Mouse (Mus musculus) testis, postnatal 10 days (tissue): ENCODE results near the gene Prkrip1.
"Not testable (repeated sequence)": the region's sequence is repeated elsewhere in the genome, so short reads cannot be mapped to it uniquely, and the experiment has no call there.

Source experiments
- DNase-seq: peaks from one replicate; pipeline ENCODE4 v3.0.0; 2021; ENCODE audit warnings: low spot score

Gene Prkrip1

DNA sequence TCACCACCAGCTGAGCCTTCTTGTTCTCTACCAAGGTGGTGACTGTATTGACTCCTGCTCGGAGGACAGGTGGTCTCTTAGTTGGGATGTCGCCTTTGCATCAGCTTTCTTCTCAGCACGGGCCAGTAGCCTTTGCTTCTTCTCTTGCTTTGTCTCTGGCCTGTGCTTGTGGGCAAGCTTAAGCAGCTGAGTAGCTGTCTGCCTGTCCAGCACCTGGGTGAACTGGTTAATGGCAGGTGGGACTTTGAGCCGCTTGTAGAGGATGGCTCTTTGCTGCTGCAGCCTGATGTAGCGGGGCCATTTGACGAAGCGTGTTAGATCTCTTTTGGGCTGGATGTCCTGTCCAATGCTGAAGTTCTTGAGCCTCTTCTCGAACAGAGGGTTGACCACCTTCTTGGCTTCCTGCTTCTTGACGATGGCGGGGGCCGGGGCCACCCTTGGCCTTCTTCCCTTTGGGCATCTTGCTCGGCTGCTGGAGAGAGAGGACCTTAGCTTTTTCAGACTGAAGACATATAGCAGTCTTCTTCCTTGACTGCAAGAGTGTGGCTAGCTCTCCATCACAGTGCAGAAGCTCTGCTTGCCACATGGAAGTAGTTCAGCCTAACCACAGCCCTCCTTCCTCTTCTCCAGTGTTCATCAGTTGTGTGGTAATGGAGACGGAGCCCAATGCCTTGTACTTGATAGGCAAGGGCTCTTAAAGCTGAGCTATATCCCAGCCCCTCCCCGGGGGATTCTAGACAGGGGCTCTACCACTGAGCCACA, 12.8 kb upstream of the Prkrip1 start:
- not testable (repeated sequence) for DNase-seq

- DNase-seq: no peak
Measured at GRCm38 (mm10) chr5:136210549-136210948, 11.8 kb upstream of the Prkrip1 start.

DNA sequence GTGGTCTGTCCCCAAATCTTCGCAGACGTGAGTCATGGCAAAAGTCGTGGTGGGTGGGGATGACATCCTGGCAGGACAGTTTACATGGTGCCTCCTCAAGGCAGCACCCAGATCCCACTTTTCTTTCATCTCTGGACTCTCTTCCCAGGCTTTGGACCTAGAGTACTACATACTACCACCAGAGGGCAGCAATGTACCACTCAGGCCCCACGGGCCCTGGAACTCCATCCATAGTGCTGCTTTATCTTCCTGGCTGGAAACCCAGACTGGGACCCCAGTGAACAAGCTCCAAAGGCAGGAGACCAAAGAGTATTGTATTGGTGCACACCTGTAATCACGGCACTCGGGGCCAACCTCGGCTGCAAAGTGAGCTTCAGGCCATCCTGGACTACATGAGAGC, 3.1 kb upstream of the Prkrip1 start:
- DNase-seq: peak; percentile 64

- no peak for DNase-seq
Measured at GRCm38 (mm10) chr5:136199526-136199925, 763 bp upstream of the Prkrip1 start.

DNA sequence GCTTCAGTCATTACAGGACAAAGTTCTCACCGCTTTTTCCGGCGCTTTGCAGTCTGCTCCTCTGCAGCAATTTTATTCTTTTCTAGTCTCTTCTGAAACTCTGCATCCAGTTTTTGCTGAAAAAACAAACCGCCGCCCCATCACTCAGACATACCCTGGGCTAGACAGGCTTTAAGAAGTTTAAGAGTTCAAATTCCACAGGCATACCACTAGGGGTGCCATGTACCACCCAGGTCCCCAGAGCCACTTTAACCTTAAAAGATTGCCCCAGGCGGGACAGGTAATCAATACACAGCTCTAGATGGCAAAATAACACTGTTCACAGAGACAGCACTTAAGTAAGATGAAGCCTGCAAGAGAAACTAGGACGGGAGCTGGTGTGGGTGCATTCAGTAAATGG, 6.9 kb downstream of the Prkrip1 start:
- DNase-seq: no peak

GRCm38 (mm10) chr5:136186723-136187122, 12.0 kb downstream of the Prkrip1 start:
- peak; percentile 74 for DNase-seq

DNA sequence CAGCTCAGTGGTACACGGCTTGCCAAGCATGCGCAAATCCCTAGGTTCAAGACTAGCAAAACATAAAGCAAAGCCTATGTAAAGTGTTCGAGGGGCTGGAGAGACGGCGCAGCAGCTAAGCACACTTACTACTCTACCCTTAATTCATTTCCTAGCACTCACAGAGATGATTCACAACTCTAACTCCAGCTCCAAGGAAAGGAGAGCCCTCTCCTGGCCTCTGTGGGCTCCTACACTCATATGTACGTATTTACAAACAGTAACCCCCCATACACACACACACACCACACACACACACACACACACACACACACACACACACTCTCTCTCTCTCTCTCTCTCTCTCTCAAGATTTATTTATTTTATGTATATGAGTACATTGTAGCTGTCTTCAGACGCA, 15.0 kb downstream of the Prkrip1 start:
- no peak for DNase-seq

- no peak for DNase-seq
Measured at GRCm38 (mm10) chr5:136182830-136183229, 15.9 kb downstream of the Prkrip1 start.

DNA sequence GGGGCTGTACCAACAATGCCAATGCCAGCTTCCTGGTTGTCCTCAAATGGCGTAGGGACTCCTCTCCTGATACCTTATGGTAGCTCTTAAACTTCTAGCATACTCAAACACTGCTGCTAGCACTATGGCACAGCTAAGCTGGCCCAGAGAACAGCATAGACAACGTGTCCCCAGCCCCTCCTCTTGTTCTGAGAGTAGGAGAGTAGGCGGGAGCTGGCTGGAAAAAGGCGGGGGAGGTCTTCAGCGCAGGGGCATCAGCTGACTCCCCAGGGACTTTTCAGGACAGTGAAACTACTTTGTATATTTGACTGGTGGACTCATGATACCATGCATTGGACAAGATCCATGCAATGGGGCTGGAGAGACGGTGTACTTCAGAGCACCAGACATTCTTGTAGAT, 16.7 kb downstream of the Prkrip1 start:
- no peak for DNase-seq

DNA sequence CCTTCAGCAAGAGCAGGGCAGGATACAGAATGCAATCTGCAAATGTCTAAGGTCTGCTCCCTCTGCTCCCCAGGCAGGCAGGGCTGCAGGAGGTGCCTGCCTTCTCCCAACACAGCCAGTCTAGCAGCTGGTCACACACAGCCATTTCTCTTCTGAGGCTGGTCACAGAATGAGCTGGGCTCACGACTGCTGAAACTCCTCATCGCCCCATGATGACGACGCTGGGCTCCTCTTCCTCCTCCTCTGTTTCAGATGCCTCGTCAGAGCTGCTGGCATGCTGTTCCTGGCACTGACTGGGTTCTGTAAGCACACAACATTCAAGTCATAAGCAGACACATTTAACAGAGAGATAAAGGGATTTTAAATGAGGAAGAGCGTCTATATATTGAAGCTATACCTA, 17.6 kb downstream of the Prkrip1 start:
- no peak for DNase-seq

- no peak for DNase-seq
Measured at GRCm38 (mm10) chr5:136179594-136179993, 19.2 kb downstream of the Prkrip1 start.

GRCm38 (mm10) chr5:136173606-136174463, 24.9 kb downstream of the Prkrip1 start:
- peak; percentile 65 for DNase-seq

DNA sequence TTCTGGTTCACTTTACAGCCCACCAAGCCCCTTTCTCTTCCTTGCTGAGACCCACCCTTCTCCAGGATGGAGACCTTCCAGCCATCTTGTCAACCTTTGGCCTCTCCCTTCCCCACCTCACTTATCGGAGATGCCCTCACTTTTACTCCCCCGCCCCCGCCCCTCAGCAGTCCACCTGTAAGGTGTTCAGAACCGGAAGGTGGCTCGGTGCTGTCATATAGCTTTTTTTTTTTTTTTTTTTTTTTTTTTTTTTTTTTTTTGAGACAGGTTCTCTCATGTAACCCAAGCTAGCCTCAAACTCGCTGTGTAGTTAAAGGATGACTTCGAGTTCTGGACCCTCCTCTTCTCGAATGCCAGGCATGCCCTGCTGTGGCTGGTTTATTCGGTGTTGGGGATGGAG, 25.8 kb downstream of the Prkrip1 start:
- no peak for DNase-seq

- no peak for DNase-seq
Measured at GRCm38 (mm10) chr5:136171363-136172341, 27.1 kb downstream of the Prkrip1 start.

DNA sequence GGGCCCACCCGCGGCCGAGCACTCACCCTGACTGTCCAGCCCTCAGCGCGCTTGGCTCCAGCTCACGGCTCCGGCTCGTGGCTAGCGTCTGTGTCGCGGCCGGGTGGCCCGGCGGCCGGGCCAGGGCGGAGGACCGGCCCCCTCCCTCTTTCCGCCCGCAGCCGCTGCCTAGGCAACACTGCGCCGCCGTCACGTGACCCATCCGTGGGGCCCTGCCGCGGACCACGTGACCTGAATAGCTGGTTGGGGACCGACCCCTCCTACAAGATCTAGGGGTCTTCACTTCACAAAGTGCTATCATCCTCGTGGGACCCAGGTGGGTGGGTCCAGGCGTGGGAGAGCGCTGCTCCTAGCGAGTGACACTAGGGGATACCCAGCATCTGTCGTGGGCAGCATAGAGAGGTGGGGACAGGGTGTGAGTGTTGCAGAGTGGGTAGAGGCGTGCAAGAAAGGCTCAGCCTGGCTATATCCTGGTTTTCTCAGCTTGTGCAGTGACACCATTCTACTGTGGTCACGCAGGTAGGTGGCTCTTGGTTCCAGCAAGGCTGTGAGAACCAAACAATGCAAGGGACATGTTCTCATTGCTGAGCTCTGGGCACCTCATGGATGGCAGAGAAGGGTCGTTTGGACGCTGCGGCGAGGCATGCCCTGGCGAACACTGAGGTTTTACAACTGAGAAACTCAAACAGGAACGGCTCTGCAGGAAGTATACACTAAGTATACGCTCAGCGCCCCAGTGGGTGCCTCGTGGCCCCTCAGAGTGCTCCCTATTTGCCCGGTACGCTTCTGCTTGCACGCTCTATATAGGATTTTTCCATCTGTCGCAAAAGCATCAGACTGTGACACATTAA, 28.0 kb downstream of the Prkrip1 start, which contains the start of gene Orai2:
Gene Orai2, minus strand, starts transcription at position 202 of the 851 bp plus-strand sequence.
- peak; percentile 87 for DNase-seq

DNA sequence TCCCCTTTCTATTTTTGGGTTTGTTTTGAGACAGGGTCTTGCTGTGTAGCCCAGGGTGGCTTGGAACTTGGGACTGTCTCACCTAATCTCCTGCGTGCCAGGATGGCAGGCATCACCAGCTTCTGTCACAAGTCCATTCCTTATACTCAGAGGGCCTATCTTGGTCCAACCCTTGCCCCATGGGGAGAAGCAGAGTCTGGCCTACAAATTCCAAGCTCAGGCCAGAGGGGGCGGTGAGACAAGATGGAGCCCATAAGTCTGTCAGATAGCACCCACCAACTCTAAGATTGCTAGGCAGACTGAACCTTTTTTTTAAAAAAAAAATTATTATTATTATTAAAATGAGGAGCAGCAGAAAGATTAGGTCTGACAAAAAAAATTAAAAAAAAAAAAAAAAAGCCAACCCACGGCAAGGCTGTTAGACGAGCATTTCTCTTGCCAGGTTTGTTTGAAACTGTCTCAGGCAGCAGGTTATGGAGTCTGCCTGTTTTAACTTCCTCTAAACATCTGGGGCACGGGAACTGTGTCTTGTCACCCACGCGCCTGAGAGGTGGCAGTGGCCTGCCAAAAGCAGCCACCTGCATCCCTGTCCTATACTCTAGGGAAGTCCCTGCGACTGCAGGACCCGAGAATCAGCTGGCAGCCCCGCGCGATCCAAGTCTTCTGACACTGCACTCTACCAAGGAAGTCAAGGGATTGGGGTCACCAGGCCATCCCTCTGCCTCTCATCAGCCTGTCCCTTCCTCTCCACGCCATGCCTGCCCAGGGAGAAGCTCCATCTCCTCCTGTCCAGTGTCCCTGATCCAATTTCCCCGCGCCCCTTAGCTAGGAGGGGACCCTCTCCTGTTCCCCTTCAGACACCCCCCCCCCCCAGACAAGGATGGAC, 28.9 kb downstream of the Prkrip1 start:
- no peak for DNase-seq

DNA sequence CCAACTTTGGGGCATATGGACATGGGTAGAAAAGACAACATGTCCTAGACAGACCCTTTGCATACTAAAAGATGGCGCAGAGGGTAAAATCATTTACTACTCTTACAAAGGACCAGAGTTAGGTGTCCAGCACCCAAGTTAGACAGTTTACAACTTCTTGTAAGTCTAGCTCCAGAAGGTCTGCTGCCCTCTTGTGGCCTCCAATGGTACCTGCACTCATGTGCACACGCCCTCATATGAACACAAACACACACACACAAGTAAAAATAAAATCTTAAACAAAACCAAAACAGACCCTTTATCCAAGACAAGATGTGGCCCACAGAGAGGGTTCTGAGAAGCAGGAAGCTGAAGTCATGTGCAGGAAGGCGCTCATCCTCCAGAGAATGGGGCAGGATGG, 30.7 kb downstream of the Prkrip1 start:
- no peak for DNase-seq

DNA sequence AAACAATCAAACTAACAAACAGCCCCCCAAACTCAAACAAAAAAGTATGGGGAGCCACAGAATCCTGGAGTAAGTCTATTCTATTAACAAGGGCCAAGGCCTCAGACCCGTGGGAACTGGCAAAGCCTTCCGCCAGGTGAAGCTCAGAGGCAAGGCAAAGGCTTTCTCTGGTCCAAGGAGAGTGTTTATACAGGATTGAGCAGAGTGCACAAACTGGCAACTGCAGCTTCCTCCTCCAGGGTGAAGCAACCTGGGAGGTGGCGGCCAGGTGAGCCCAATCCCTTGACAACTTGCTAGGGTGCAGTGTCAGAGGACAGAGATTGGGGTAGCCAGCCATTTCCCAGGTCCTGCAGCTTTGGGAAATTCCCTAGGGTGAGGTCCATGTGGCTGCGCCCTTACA, 31.5 kb downstream of the Prkrip1 start:
- no peak for DNase-seq

DNA sequence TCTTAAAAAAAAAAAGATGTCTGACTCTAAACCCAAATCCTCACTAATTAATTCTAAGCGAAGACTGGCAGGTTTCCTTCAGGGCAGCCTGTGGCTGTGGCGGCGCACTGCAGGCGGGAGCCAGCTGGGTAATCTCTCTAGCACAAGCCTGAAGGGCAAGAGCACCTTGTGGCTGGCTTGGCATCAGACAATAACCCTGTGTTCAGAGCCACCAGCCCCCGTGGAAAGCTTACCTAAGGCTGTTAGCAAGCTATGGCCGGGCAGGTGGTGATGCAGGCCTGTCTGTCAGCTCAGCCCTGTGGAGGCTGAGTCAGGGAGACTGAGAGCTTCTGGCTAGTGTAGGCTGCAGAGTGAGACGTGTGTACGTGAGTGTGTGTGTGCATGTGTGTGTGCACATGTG, 33.5 kb downstream of the Prkrip1 start:
- DNase-seq: no peak
